Mouse (Mus musculus): ENCODE measurements around the gene Cdc26.

GRCm38 (mm10) chr4:62454995-62455394 lies 46.6 kb upstream of the Cdc26 start:
- TF ChIP-seq CTCF (IDR thresholded peaks at IDR 0.05; ENCODE audit: low read depth, low read length): peak; percentile 67
- TF ChIP-seq POLR2A (IDR thresholded peaks at IDR 0.05; ENCODE audit: extremely low read depth, insufficient read depth, low read length): no peak
